Mouse (Mus musculus) ES-Bruce4 (cell line): ENCODE measurements around the gene Nos1ap. TPM values are rescaled to one million over a fixed set of nuclear protein-coding genes. Genes with fewer than 3 reads are reported as not detected.

Source experiments
- H3K27ac ChIP-seq: 2 replicates; pipeline ENCODE4 v1.5.1; 2012; ENCODE audit warnings: low read length, inconsistent platforms; ENCODE audit not compliant: insufficient read depth
- H3K27me3 ChIP-seq: 2 replicates; pipeline ENCODE4 v1.6.1; 2012; ENCODE audit warnings: mild to moderate bottlenecking, low read length, inconsistent platforms; ENCODE audit not compliant: control insufficient read depth, poor library complexity, insufficient read depth, severe bottlenecking
- H3K36me3 ChIP-seq: 2 replicates; pipeline ENCODE4 v1.6.1; 2012; ENCODE audit warnings: inconsistent platforms, mild to moderate bottlenecking, low read length, moderate library complexity; ENCODE audit not compliant: control insufficient read depth, poor library complexity, insufficient read depth, severe bottlenecking
- H3K4me1 ChIP-seq: one replicate; pipeline ENCODE4 v1.8.1; 2011; ENCODE audit warnings: low read length; ENCODE audit not compliant: control insufficient read depth, insufficient read depth
- H3K4me3 ChIP-seq: 2 replicates; pipeline ENCODE4 v1.5.1; 2011; ENCODE audit warnings: low read depth, mild to moderate bottlenecking, low read length
- H3K9ac ChIP-seq: 2 replicates; pipeline ENCODE4 v1.6.1; 2012; ENCODE audit warnings: low read depth, mild to moderate bottlenecking, inconsistent platforms; ENCODE audit not compliant: poor library complexity, severe bottlenecking
- H3K9me3 ChIP-seq: replicated peaks from 2 replicates; pipeline ENCODE4 v1.6.1; 2012; ENCODE audit warnings: mild to moderate bottlenecking, low read length, inconsistent platforms; ENCODE audit not compliant: control insufficient read depth, poor library complexity, insufficient read depth, severe bottlenecking
- CTCF ChIP-seq: IDR thresholded peaks from one replicate; pipeline ENCODE4 v1.8.1; 2011; ENCODE audit warnings: low read depth, low read length
- EP300 ChIP-seq: IDR thresholded peaks from 2 replicates; pipeline ENCODE4 v1.6.1; 2011; ENCODE audit warnings: low read depth, low read length; ENCODE audit not compliant: insufficient read depth
- POLR2A ChIP-seq: IDR thresholded peaks from one replicate; pipeline ENCODE4 v1.8.1; 2011; ENCODE audit warnings: low read length; ENCODE audit not compliant: insufficient read depth
- polyA plus RNA-seq: library from polyadenylated mRNA; stranded (reverse); fragments of >200 nt; gene quantifications from 2 replicates; pipeline ENCODE4 v1.2.4, GENCODE M21; 2011; ENCODE audit warnings: low read depth; ENCODE audit not compliant: missing spikeins, insufficient read depth, insufficient read length

Nos1ap gene
- polyA plus RNA-seq, 1 experiment: 4.6 TPM

DNA sequence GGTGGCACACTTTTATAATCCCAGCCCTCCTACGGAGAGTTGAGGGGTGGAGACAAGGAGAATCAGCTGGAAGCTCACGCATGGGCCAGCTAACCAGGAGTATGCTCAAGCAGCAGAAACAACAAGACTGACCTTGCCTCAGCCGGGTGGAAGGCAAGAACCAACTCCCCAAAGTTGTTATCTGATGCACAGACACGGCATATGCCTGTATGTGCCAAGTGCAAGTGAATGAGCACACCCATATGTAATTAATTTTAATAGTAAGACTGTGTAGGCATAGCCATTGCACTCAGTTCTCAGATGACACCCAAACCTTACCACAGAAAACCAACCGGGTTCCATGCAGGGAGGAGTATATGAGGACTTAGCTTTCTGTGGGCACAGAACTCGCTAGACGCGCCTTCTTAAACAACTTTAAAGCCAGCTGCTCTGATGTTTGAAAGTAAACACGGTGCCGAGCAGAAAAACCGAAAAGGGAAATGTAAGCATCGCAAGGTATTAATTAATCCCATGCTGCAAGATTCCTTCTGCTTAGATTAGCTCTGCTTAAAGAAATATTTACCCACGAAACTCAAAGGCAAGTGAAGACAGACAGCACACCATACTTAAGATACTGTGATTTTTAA is 9.1 kb downstream of the Nos1ap start:
- Histone ChIP-seq H3K36me3 (no peaks in the 10 kb centered on the region), H3K4me1 (no peaks in the 10 kb centered on the region), H3K27me3 (no peaks in the 10 kb centered on the region), H3K9me3 (no peaks in the 10 kb centered on the region), H3K4me3 (no peak overlapping the region), H3K27ac (no peak overlapping the region), H3K9ac (no peak overlapping the region)
- no peak for TF ChIP-seq CTCF
- TF ChIP-seq POLR2A: no peak
- no peak for TF ChIP-seq EP300

GRCm38 (mm10) chr1:170579476-170579875 is 10.2 kb downstream of the Nos1ap start:
- Histone ChIP-seq H3K9ac (no peak overlapping the region), H3K9me3 (no peaks in the 10 kb centered on the region), H3K4me3 (no peak overlapping the region), H3K36me3 (no peaks in the 10 kb centered on the region), H3K27me3 (no peaks in the 10 kb centered on the region), H3K4me1 (no peaks in the 10 kb centered on the region), H3K27ac (no peak overlapping the region)
- TF ChIP-seq POLR2A (no peak), EP300 (no peak), CTCF (no peak)

- TF ChIP-seq EP300: no peak
- TF ChIP-seq CTCF: no peak
- TF ChIP-seq POLR2A: no peak
Measured at GRCm38 (mm10) chr1:170579063-170579462, 10.6 kb downstream of the Nos1ap start.

GRCm38 (mm10) chr1:170576728-170577065 is 13.0 kb downstream of the Nos1ap start:
- no peaks in the 10 kb centered on the region for H3K4me1 ChIP-seq
- H3K4me3 ChIP-seq: no peak overlapping the region
- no peak for TF ChIP-seq EP300
- TF ChIP-seq POLR2A: no peak
- no peak for TF ChIP-seq CTCF
- H3K36me3 ChIP-seq: no peaks in the 10 kb centered on the region
- H3K27ac ChIP-seq: no peak overlapping the region
- H3K27me3 ChIP-seq: no peaks in the 10 kb centered on the region
- H3K9ac ChIP-seq: no peak overlapping the region
- H3K9me3 ChIP-seq: no peaks in the 10 kb centered on the region

More at GRCm38 (mm10) chr1:170579063-170579462, 10.6 kb downstream of the Nos1ap start:
- no peak overlapping the region for H3K9ac ChIP-seq
- H3K27ac ChIP-seq: no peak overlapping the region
- H3K4me1 ChIP-seq: no peaks in the 10 kb centered on the region
- no peaks in the 10 kb centered on the region for H3K9me3 ChIP-seq
- no peaks in the 10 kb centered on the region for H3K36me3 ChIP-seq
- no peak overlapping the region for H3K4me3 ChIP-seq
- H3K27me3 ChIP-seq: no peaks in the 10 kb centered on the region

DNA sequence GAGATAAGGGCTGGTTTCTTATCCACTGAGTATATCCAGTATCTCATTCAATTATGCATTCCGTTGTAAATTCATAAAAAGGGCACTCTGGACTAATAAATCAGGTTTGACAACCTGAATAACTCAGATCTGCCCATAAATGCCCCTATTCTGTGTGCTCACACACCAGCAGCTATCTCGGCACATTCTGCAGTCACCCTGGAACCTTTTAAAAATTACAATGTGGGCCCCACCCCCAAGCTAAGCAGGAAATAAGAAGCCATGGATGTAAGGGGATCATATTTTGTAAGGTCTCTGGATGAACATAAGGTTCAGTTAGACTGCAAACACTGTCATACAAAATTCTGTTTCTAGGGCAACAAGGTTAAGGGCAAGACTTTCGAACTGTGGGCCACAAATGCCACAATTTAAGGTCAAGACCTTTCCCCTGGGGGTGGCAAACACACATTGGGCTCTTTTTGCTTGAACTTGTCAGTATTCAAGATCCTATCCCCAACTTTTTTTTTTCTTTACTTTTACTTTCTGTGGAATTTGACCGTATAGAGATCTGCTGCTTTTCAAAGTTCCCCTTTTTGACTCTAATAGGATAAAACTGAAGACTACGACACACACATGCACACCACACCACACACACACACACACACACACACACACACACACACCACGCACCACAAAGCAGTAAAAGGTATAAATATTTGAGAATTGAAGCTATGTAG is 13.5 kb downstream of the Nos1ap start:
- H3K27me3 ChIP-seq: no peaks in the 10 kb centered on the region

GRCm38 (mm10) chr1:170573117-170573516 is 16.5 kb downstream of the Nos1ap start:
- Histone ChIP-seq H3K27ac (no peak overlapping the region), H3K4me1 (no peaks in the 10 kb centered on the region), H3K36me3 (no peaks in the 10 kb centered on the region), H3K9me3 (no peaks in the 10 kb centered on the region), H3K4me3 (no peak overlapping the region), H3K27me3 (no peaks in the 10 kb centered on the region), H3K9ac (no peak overlapping the region)
- TF ChIP-seq CTCF: no peak
- no peak for TF ChIP-seq EP300
- TF ChIP-seq POLR2A: no peak

More for the DNA sequence above, 13.5 kb downstream of the Nos1ap start:
- TF ChIP-seq EP300 (no peak), POLR2A (no peak)
- Histone ChIP-seq H3K27ac (no peak overlapping the region), H3K4me1 (no peaks in the 10 kb centered on the region), H3K4me3 (no peak overlapping the region), H3K9ac (no peak overlapping the region), H3K36me3 (no peaks in the 10 kb centered on the region), H3K9me3 (no peaks in the 10 kb centered on the region)
